Mouse (Mus musculus) neural tube, embryonic 14.5 days (tissue): ENCODE data around the gene Kif3a. TPM values are rescaled to one million over a fixed set of nuclear protein-coding genes. Genes with fewer than 3 reads are reported as not detected.

ENCODE experiments used
- ATAC-seq: fragments of 200-750 bp; cut with Nextera tagmentation; 2 replicates; pipeline ENCODE4 v1.8.0; 2017; ENCODE audit warnings: low read depth, mild to moderate bottlenecking, moderate TSS enrichment, moderate library complexity
- H3K27ac ChIP-seq: fragments of 300-500 bp; sonication (generic); 2 replicates; pipeline ENCODE4 v1.5.1; 2014; ENCODE audit warnings: low read depth, mild to moderate bottlenecking, control low read depth, low read length, moderate library complexity, mixed read lengths
- H3K27me3 ChIP-seq: fragments of 300-500 bp; sonication (generic); 2 replicates; pipeline ENCODE4 v1.6.1; 2014; ENCODE audit warnings: low read length; ENCODE audit not compliant: control insufficient read depth, insufficient read depth
- H3K36me3 ChIP-seq: fragments of 300-500 bp; sonication (generic); 2 replicates; pipeline ENCODE4 v1.6.1; 2014; ENCODE audit warnings: low read length, mixed read lengths; ENCODE audit not compliant: control insufficient read depth, insufficient read depth
- H3K4me1 ChIP-seq: fragments of 300-500 bp; sonication (generic); 2 replicates; pipeline ENCODE4 v1.6.1; 2014; ENCODE audit warnings: low read length; ENCODE audit not compliant: control insufficient read depth, insufficient read depth
- H3K4me2 ChIP-seq: fragments of 300-500 bp; sonication (generic); 2 replicates; pipeline ENCODE4 v1.6.1; 2014; ENCODE audit warnings: mild to moderate bottlenecking, low read depth, low read length, control low read depth
- H3K4me3 ChIP-seq: fragments of 300-500 bp; sonication (generic); 2 replicates; pipeline ENCODE4 v1.5.1; 2014; ENCODE audit warnings: low read depth, low read length, control low read depth, mixed read lengths
- H3K9ac ChIP-seq: fragments of 300-500 bp; sonication (generic); replicated peaks from 2 replicates; pipeline ENCODE4 v1.6.1; 2014; ENCODE audit warnings: low read depth, mild to moderate bottlenecking, control low read depth, low read length, mixed read lengths
- H3K9me3 ChIP-seq: fragments of 300-500 bp; sonication (generic); 2 replicates; pipeline ENCODE4 v1.6.1; 2016; ENCODE audit warnings: low read length; ENCODE audit not compliant: control insufficient read depth
- WGBS: fragments of 180-500 bp; shearing (Covaris S2); extraction: QIAGEN DNeasy Blood & Tissue Kit; methylation state at CpG from one replicate; pipeline ENCODE4 v1.1.7; 2014; 5-methylcytosine and 5-hydroxymethylcytosine counted together
- polyA plus RNA-seq: library from polyadenylated mRNA; unstranded; fragments of >200 nt; fragmentation: Nextera tagmentation; extraction: Ambion mirVana; gene quantifications from 2 replicates; pipeline ENCODE4 v1.2.1, GENCODE M21; 2014

Kif3a gene
- polyA plus RNA-seq, 1 experiment from 2014 or later: 308 TPM

DNA sequence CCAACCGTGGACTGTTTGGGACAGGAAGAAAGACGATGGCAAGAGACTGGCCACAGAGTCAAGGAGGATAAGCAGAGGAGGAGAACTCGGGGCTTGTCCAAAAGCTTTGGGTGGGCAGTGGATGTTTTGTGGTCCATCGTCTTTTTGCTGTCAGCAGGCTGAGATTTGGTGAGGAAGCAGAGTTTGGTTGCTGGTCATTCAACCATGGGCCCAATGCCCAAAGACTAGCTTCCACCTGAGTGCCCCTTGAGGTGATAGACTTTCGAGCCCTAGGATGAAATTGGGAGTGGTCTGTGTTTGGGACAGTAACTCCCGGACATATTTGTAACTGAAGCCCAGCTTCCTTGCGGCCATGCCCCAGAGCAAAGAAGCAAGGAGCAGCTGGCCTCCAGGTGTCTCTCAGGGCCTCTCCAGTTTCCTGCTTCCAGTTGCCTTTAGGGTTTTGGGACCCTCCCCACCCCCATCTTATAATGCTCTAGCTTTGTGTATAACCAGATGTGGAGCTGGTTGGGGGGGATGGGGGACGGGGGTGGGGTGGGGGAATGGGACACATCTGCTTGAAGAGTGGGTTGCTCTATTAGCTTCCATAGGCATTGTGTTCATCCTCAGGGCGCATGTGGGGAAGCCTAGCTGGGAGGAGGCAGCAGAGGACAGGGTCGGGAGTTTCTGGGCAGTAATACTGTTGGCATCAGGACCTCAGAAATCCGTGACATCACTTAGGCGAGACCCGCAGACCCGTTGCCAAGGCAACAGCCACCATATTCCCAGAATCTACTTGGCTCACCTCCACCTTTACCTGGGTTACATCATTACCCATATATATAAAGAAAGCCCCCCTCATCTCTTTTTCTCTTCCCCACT lies 43.4 kb upstream of the Kif3a start:
- Histone ChIP-seq H3K4me1 (peaks cover 22% of the 10 kb centered on the region), H3K4me3 (no peak overlapping the region), H3K36me3 (no peaks in the 10 kb centered on the region), H3K9ac (no peak overlapping the region), H3K9me3 (no peaks in the 10 kb centered on the region), H3K27ac (no peak overlapping the region), H3K4me2 (no peak overlapping the region), H3K27me3 (no peaks in the 10 kb centered on the region; the same call in 1 of the 2 replicates)
- no peak for ATAC-seq
- 86% methylated on average over 14 of the region's 14 CpGs for WGBS

DNA sequence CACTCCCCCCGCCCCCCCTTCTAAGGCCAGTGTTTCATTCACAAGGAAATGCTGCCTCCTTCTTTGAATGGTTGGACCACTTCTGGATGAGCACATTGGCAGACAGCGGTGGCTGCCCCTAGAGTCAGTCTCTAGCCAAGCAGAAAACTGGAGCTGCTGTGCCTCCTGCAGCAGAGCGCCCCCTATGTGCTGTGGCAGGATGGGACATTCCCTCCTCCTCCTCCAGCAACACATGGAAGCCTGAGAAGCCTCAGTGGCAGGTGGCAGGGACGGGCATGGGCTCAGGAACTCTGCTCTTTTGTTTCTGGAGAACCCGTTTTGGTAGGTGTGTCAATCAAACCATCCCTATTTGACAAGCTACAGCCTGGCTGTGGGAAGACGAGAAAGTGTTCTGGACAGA lies 42.3 kb upstream of the Kif3a start:
- Histone ChIP-seq H3K9me3 (no peaks in the 10 kb centered on the region), H3K36me3 (no peaks in the 10 kb centered on the region), H3K27me3 (no peaks in the 10 kb centered on the region), H3K27ac (no peak overlapping the region), H3K4me3 (no peak overlapping the region), H3K4me2 (no peak overlapping the region), H3K9ac (no peak overlapping the region), H3K4me1 (peaks cover 20% of the 10 kb centered on the region)
- no peak for ATAC-seq
- 83% methylated on average over 6 of the region's 6 CpGs for WGBS

DNA sequence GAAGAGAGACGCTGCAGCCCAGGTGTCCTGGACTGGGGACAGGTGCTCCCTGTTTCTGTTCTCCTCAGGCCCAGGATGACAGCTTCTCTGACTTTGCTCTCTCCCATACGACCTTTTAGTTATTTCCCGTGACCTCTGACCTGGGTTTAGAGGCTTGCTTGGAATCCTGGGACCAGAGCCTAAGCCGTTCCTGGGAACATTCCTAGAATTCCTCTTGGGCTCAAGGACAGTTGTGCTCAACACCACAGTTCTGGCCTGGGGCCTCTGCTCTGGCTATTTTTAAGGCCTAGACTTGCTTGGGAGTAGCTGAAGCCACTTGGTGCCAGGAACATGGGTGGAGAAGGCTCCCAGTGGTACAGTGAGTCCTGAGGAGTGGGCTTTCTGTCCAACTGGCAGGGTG lies 41.7 kb upstream of the Kif3a start:
- Histone ChIP-seq H3K27ac (no peak overlapping the region), H3K36me3 (no peaks in the 10 kb centered on the region), H3K4me3 (no peak overlapping the region), H3K9me3 (no peaks in the 10 kb centered on the region), H3K4me1 (peaks cover 17% of the 10 kb centered on the region), H3K27me3 (no peaks in the 10 kb centered on the region), H3K9ac (no peak overlapping the region), H3K4me2 (no peak overlapping the region)
- 59% methylated on average over 4 of the region's 4 CpGs for WGBS
- ATAC-seq: no peak

DNA sequence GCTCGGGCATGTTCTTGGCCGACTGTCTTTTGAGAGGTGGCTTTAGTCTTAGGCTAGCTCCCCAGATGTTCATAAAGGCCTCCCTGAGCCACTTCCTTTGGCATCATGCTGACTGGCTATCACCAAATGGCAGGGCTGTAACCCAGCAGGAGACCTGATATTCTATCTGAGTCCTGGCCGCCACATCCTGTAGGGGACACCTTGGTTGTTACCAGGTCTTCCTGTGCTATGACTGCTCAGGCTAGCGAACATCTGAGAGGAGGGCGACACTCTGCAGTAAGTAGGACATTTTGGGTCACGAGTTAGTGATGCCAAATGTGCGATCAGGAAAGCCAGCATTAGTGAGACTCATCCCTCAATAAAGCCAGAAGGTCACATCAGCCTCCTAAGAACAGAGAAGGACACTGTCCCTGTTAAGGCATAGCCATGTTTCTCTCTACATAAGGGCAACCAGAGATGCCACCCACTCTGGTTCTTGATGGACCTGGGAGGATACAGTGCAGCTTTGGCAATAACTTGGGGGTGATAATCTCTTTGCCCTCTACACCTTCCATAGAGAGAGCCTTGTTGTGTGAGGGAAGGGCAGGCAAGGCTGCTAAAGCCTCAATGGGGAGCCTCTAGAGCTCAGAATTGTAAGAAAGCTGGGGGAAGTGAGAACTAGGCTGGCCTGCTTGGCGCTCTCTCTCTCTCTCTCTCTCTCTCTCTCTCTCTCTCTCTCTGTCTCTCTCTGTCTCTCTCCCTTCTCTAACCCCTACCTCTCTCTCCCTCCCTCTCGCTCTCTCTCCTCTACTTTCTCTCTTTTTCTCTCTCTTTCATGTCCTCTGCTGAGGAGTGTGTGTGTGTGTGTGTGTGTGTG lies 38.6 kb upstream of the Kif3a start:
- Histone ChIP-seq H3K4me3 (no peak overlapping the region), H3K27me3 (no peaks in the 10 kb centered on the region), H3K4me1 (0 out of 2 replicates have a peak, but pooled peaks cover 3% of the 10 kb centered on the region), H3K9ac (no peak overlapping the region), H3K36me3 (no peaks in the 10 kb centered on the region), H3K27ac (no peak overlapping the region), H3K9me3 (no peaks in the 10 kb centered on the region), H3K4me2 (no peak overlapping the region)
- WGBS: 69% methylated on average over 9 of the region's 9 CpGs
- no peak for ATAC-seq

DNA sequence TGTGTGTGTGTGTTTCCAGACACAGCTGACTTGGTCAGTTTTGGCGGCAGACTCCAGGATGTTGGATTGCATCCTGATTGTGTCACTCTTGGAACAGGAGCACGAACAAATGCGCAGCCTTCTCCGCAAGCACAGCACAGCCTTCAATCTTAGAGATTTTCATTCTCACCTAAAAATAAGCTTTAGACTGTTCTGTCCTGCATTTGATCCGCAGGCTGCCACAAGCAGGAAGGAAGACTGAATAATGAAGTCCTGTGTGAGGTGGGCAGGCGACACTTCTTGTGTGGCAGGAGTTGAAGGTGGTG lies 38.0 kb upstream of the Kif3a start:
- Histone ChIP-seq H3K9ac (no peak overlapping the region), H3K4me1 (no peaks in the 10 kb centered on the region), H3K9me3 (no peaks in the 10 kb centered on the region), H3K4me2 (no peak overlapping the region), H3K27me3 (no peaks in the 10 kb centered on the region), H3K4me3 (no peak overlapping the region), H3K27ac (no peak overlapping the region), H3K36me3 (peaks cover 2% of the 10 kb centered on the region; the same call in 1 of the 2 replicates)
- no peak for ATAC-seq
- whole genome bisulfite sequencing: 76% methylated on average over 6 of the region's 6 CpGs

DNA sequence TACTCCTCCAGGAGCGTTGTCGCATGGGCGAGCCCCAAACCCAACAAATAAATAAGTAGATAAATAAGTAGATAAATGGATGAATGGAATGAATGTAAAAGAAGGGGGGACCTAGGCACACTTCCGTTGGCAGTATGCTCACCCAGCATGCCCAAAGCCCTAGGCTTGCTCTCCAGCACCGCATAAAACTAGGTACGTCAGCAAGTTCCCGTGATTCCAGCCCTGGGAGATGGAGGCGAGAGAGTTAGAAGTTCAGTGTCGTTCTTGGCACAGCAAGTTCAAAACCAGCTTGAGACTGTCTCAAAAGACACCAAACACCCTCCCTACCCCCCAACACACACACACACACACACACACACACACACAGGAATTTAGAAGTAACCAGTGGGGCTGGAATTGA lies 37.2 kb upstream of the Kif3a start:
- Histone ChIP-seq H3K4me3 (no peak overlapping the region), H3K4me2 (no peak overlapping the region), H3K27me3 (no peaks in the 10 kb centered on the region), H3K9ac (no peak overlapping the region), H3K27ac (no peak overlapping the region), H3K36me3 (peaks cover 10% of the 10 kb centered on the region), H3K9me3 (no peaks in the 10 kb centered on the region), H3K4me1 (no peaks in the 10 kb centered on the region)
- ATAC-seq: no peak
- 85% methylated on average over 9 of the region's 9 CpGs for WGBS

DNA sequence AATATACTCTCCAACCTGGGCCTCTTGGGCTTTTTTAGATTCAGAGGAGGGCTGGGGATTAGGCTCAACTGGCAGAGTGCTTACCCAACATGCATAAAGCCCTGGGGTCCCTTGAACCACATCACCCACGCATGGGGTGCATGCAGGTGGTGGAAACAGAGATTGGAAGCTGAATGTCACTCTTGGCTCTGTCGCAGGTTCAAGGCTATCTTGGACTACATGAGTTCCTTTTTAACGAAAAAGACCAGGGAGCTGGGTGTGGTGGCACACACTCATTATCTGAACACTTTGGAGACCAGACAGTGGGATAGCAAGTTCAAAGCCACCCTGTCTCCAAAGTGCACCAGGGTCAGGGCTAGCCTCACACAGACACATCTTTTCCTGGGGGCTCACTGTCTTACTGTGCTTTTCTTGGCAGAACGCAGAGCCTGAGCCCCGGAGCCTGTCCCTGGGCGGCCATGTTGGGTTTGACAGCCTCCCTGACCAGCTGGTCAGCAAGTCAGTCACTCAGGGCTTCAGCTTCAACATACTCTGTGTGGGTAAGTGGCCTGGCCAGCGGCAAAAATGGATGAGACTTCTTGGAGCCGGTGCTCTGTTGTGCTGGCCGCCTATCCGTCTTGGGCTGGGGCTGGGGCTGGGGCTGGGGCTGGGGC lies 35.5 kb upstream of the Kif3a start:
- Histone ChIP-seq H3K4me1 (no peaks in the 10 kb centered on the region), H3K9ac (no peak overlapping the region), H3K4me2 (no peak overlapping the region), H3K4me3 (no peak overlapping the region), H3K9me3 (no peaks in the 10 kb centered on the region), H3K27ac (no peak overlapping the region), H3K36me3 (peaks cover 27% of the 10 kb centered on the region), H3K27me3 (no peaks in the 10 kb centered on the region)
- no peak for ATAC-seq
- 93% methylated on average over 10 of the region's 10 CpGs for WGBS

DNA sequence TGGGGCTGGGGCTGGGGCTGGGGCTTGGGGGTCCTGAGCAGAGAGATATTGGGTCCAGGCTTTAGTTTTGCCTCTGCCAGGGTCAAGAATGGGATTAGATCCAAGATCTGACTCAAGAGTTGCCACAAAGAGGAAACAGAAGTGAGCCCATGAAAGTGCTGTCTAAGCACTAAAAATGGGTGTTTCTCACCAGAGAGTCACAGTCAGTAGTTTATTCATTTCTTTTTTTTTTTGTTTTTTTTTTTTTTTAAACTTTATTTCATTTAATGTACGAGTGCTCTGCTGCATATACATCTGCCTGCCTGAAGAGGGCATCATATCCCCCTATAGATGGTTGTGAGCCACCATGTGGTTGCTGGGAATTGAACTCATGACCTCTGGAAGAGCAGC lies 35.0 kb upstream of the Kif3a start:
- 91% methylated on average over 1 of the region's 1 CpGs for WGBS
- H3K36me3 ChIP-seq: peaks cover 32% of the 10 kb centered on the region
- no peaks in the 10 kb centered on the region for H3K4me1 ChIP-seq
- no peak overlapping the region for H3K9ac ChIP-seq
- no peaks in the 10 kb centered on the region for H3K27me3 ChIP-seq
- no peaks in the 10 kb centered on the region for H3K9me3 ChIP-seq
- H3K4me2 ChIP-seq: no peak overlapping the region
- H3K27ac ChIP-seq: no peak overlapping the region
- no peak overlapping the region for H3K4me3 ChIP-seq
- no peak for ATAC-seq
